Mouse (Mus musculus): ENCODE results near the gene Efr3b. TPM values are rescaled to one million over a fixed set of nuclear protein-coding genes. Genes with fewer than 3 reads are reported as not detected.

The Efr3b gene
- total and polyA plus RNA-seq, 2 experiments = 0.09 to 0.16 TPM

DNA sequence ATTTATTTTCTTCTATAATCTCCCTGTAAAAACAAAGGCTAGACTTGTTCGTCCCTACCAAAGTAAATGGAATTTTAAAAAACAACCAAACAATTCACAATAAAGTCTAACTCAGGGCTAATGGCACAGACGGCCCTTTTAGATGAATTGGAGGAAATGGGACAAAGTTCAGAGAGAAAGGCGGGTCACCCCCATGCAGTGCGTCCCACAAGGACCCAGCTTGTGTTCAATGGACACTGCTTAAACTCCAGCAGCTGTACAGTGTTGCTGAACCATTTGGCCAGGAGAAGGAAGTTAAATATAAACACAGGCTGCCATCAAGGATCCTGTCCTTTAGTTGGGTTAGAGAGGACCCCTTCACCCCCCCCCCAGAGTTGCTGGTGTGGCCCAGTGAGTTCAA lies 30.9 kb downstream of the Efr3b start:
- Histone ChIP-seq H3K79me2 (ENCODE audit: control insufficient read depth, insufficient read depth, low read length) (no peaks in the 10 kb centered on the region), H3K27ac (replicated peaks; ENCODE audit: insufficient read depth, low read depth, low read length) (no peak overlapping the region), H3K9ac (ENCODE audit: low read depth, low read length) (no peak overlapping the region), H3K36me3 (ENCODE audit: control insufficient read depth, insufficient read depth, low read length) (no peaks in the 10 kb centered on the region), H3K4me3 (ENCODE audit: insufficient read depth, low read depth, low read length) (no peak overlapping the region), H3K27me3 (ENCODE audit: control insufficient read depth, insufficient read depth, low read length) (no peaks in the 10 kb centered on the region), H3K4me1 (ENCODE audit: control insufficient read depth, insufficient read depth, low read length) (no peaks in the 10 kb centered on the region)
- TF ChIP-seq CTCF (IDR thresholded peaks at IDR 0.05; ENCODE audit: low read depth, low read length) = no peak
- no peak for TF ChIP-seq POLR2A (IDR thresholded peaks at IDR 0.05; ENCODE audit: extremely low read depth, insufficient read depth, low read length)
- WGBS = 42% methylated on average over 4 of the region's 4 CpGs
- DNase-seq (ENCODE audit: extremely low read depth, low read depth, low spot score) = no peak

DNA sequence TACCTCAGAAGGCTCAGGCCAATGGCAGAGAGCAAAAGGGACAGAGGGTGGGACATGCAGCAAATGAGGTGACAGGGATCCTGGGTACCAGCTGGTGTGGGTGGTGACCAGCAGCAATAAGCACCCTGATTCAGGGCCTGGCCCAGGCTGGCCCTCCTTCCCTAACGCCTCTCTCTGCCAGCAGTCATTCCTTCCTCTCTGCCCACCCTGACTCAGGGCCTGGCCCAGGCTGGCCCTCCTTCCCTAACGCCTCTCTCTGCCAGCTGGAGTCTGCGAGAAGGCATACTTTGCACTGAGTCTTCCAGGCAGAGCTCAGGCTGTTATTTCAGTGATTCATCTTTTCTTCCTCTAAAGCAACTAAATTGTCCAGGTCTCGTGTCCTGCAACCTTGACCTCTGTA lies 31.5 kb downstream of the Efr3b start:
- WGBS = 65% methylated on average over 4 of the region's 4 CpGs
- H3K27ac ChIP-seq (replicated peaks; ENCODE audit: insufficient read depth, low read depth, low read length) = no peak overlapping the region
- no peak for DNase-seq (ENCODE audit: extremely low read depth, low read depth, low spot score)

DNA sequence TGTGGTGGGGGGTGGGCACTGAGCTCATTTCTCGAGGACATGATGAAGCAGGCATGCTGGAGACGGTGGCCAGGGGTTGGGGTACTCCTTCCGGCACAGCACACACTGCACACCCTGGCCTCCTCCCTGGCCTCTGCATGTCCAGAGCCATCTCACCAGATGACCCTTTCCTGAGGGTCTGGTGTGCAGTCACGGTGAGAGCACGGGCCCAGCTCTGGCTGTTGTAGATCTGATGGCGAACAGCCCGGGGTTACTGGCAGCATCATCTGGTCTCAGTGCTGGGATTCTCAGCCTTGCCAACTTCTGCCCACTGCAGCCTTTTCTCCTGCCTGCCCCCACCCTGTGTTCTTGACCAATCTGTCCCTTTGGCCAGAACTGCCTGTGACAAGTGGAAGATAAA lies 32.6 kb downstream of the Efr3b start:
- no peak for DNase-seq (ENCODE audit: extremely low read depth, low read depth, low spot score)
- Histone ChIP-seq H3K4me3 (ENCODE audit: insufficient read depth, low read depth, low read length) (no peak overlapping the region), H3K36me3 (ENCODE audit: control insufficient read depth, insufficient read depth, low read length) (no peaks in the 10 kb centered on the region), H3K4me1 (ENCODE audit: control insufficient read depth, insufficient read depth, low read length) (no peaks in the 10 kb centered on the region), H3K27me3 (ENCODE audit: control insufficient read depth, insufficient read depth, low read length) (no peaks in the 10 kb centered on the region), H3K27ac (replicated peaks; ENCODE audit: insufficient read depth, low read depth, low read length) (no peak overlapping the region), H3K9ac (ENCODE audit: low read depth, low read length) (no peak overlapping the region), H3K79me2 (ENCODE audit: control insufficient read depth, insufficient read depth, low read length) (no peaks in the 10 kb centered on the region)
- WGBS = 89% methylated on average over 7 of the region's 7 CpGs
- TF ChIP-seq CTCF (IDR thresholded peaks at IDR 0.05; ENCODE audit: low read depth, low read length) = no peak

More for the DNA sequence above, 31.5 kb downstream of the Efr3b start:
- no peak overlapping the region for H3K4me3 ChIP-seq (ENCODE audit: insufficient read depth, low read depth, low read length)
- H3K4me1 ChIP-seq (ENCODE audit: control insufficient read depth, insufficient read depth, low read length) = no peaks in the 10 kb centered on the region
- no peaks in the 10 kb centered on the region for H3K36me3 ChIP-seq (ENCODE audit: control insufficient read depth, insufficient read depth, low read length)
- H3K79me2 ChIP-seq (ENCODE audit: control insufficient read depth, insufficient read depth, low read length) = no peaks in the 10 kb centered on the region
- no peak overlapping the region for H3K9ac ChIP-seq (ENCODE audit: low read depth, low read length)
- TF ChIP-seq POLR2A (IDR thresholded peaks at IDR 0.05; ENCODE audit: extremely low read depth, insufficient read depth, low read length) = no peak
- TF ChIP-seq CTCF (IDR thresholded peaks at IDR 0.05; ENCODE audit: low read depth, low read length) = no peak
- no peaks in the 10 kb centered on the region for H3K27me3 ChIP-seq (ENCODE audit: control insufficient read depth, insufficient read depth, low read length)

DNA sequence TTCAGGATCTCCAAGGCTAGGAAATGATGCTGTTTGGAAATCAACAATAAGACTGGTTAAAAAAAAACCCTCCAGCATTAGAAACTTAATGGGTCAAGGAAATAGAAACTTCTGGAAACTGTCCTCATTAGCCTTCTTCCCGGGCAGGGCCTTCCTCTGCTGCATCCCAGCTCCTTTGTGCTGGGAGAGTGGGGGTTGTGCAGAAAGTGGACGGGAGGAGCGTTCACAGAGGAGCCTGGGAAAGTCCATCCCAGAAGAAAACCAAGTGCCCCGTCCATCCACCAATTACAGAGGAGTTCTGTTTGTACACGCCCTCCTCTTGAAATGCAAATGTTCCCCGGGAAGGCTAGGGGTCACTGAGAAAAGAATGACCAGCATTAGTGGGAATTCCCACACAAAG lies 34.1 kb downstream of the Efr3b start:
- no peaks in the 10 kb centered on the region for H3K79me2 ChIP-seq (ENCODE audit: control insufficient read depth, insufficient read depth, low read length)
- no peak for DNase-seq (ENCODE audit: extremely low read depth, low read depth, low spot score)
- no peak overlapping the region for H3K9ac ChIP-seq (ENCODE audit: low read depth, low read length)
- no peak for TF ChIP-seq POLR2A (IDR thresholded peaks at IDR 0.05; ENCODE audit: extremely low read depth, insufficient read depth, low read length)
- no peak for TF ChIP-seq CTCF (IDR thresholded peaks at IDR 0.05; ENCODE audit: low read depth, low read length)
- H3K27ac ChIP-seq (replicated peaks; ENCODE audit: insufficient read depth, low read depth, low read length) = no peak overlapping the region
- 51% methylated on average over 6 of the region's 6 CpGs for WGBS
- no peaks in the 10 kb centered on the region for H3K4me1 ChIP-seq (ENCODE audit: control insufficient read depth, insufficient read depth, low read length)
- no peaks in the 10 kb centered on the region for H3K27me3 ChIP-seq (ENCODE audit: control insufficient read depth, insufficient read depth, low read length)
- no peak overlapping the region for H3K4me3 ChIP-seq (ENCODE audit: insufficient read depth, low read depth, low read length)
- H3K36me3 ChIP-seq (ENCODE audit: control insufficient read depth, insufficient read depth, low read length) = no peaks in the 10 kb centered on the region

DNA sequence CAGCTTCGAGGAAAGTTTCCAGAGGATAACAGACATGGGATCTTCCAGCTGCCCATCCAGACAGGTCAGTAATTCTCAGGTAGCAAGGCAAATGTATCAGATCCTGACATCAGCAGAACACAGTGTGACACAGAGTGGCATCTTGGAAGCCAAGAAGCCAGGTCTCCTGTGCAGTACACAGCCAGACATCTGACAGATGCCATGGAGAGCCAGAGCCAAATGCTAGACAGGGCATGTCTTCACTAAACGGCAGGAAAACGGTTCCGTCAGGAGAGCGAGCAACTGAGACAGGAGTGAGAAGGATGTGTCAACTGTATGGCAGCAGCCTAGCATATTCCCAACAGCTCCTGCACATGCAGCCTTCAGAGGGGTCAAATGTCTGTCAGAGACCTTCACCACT lies 38.3 kb downstream of the Efr3b start:
- no peak for DNase-seq (ENCODE audit: extremely low read depth, low read depth, low spot score)
- Histone ChIP-seq H3K4me1 (ENCODE audit: control insufficient read depth, insufficient read depth, low read length) (no peaks in the 10 kb centered on the region), H3K36me3 (ENCODE audit: control insufficient read depth, insufficient read depth, low read length) (no peaks in the 10 kb centered on the region), H3K4me3 (ENCODE audit: insufficient read depth, low read depth, low read length) (no peak overlapping the region), H3K9ac (ENCODE audit: low read depth, low read length) (no peak overlapping the region), H3K79me2 (ENCODE audit: control insufficient read depth, insufficient read depth, low read length) (no peaks in the 10 kb centered on the region), H3K27ac (replicated peaks; ENCODE audit: insufficient read depth, low read depth, low read length) (no peak overlapping the region), H3K27me3 (ENCODE audit: control insufficient read depth, insufficient read depth, low read length) (0 out of 2 replicates have a peak, but pooled peaks cover 3% of the 10 kb centered on the region)
- TF ChIP-seq POLR2A (IDR thresholded peaks at IDR 0.05; ENCODE audit: extremely low read depth, insufficient read depth, low read length) = no peak
- no peak for TF ChIP-seq CTCF (IDR thresholded peaks at IDR 0.05; ENCODE audit: low read depth, low read length)
- WGBS = 92% methylated on average over 5 of the region's 5 CpGs

DNA sequence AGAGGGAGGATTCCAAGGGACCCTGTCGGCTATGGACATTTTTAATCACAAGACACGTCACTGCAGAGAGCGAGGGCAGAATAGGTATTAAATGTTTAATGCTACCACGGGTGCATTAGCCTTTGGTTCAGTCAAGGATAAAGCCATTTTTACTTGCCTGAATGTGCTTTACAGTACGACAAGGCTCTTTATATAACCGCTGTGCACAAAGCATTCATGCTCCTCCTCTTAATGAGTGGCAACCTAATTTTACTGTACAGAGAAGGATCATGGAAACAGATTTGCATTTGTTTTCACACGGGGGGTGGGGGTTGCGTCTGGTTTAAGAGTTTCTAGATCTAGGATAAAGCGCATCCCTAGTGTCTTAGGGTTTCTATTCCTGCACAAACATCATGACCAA lies 42.0 kb downstream of the Efr3b start:
- no peak overlapping the region for H3K9ac ChIP-seq (ENCODE audit: low read depth, low read length)
- TF ChIP-seq POLR2A (IDR thresholded peaks at IDR 0.05; ENCODE audit: extremely low read depth, insufficient read depth, low read length) = no peak
- TF ChIP-seq CTCF (IDR thresholded peaks at IDR 0.05; ENCODE audit: low read depth, low read length) = no peak
- no peaks in the 10 kb centered on the region for H3K36me3 ChIP-seq (ENCODE audit: control insufficient read depth, insufficient read depth, low read length)
- no peak overlapping the region for H3K4me3 ChIP-seq (ENCODE audit: insufficient read depth, low read depth, low read length)
- H3K27ac ChIP-seq (replicated peaks; ENCODE audit: insufficient read depth, low read depth, low read length) = no peak overlapping the region
- H3K4me1 ChIP-seq (ENCODE audit: control insufficient read depth, insufficient read depth, low read length) = no peaks in the 10 kb centered on the region
- no peak for DNase-seq (ENCODE audit: extremely low read depth, low read depth, low spot score)
- no peaks in the 10 kb centered on the region for H3K79me2 ChIP-seq (ENCODE audit: control insufficient read depth, insufficient read depth, low read length)
- 0 out of 2 replicates have a peak, but pooled peaks cover 3% of the 10 kb centered on the region for H3K27me3 ChIP-seq (ENCODE audit: control insufficient read depth, insufficient read depth, low read length)
- 88% methylated on average over 9 of the region's 9 CpGs for WGBS
